Mouse (Mus musculus): ENCODE results near the gene Srrm4.

- TF ChIP-seq CTCF (IDR thresholded peaks at IDR 0.05) (no peak), EP300 (IDR thresholded peaks at IDR 0.05) (no peak)
These were observed 39.0 kb downstream of the Srrm4 start for GRCm38 (mm10) chr5:116552584-116552983.

Measured in lung, postnatal 0 days (tissue).